Mouse (Mus musculus) testis, adult 2 months (tissue): Measurements from ENCODE around the gene Tmem87a.

Source experiments
- CTCF ChIP-seq: fragments of 200-500 bp; IDR thresholded peaks from 2 replicates; pipeline ENCODE4 v1.5.1; 2012; ENCODE audit warnings: low read depth, mild to moderate bottlenecking, inconsistent platforms, low read length, moderate library complexity; ENCODE audit not compliant: control insufficient read depth, insufficient read depth, insufficient replicate concordance
- POLR2A ChIP-seq: fragments of 200-500 bp; IDR thresholded peaks from 2 replicates; pipeline ENCODE4 v1.6.1; 2012; ENCODE audit warnings: low read depth, mild to moderate bottlenecking, inconsistent platforms, low read length, moderate library complexity; ENCODE audit not compliant: control insufficient read depth

- no peak for TF ChIP-seq POLR2A
- no peak for TF ChIP-seq CTCF
These were observed 1.2 kb upstream of the Tmem87a start for GRCm38 (mm10) chr2:120404823-120405765.
